In genomic region chr1:180942166-180943031, GRCm38 (mm10) we compare ENCODE assay signal across 8 mouse cellular contexts. TPM values are rescaled to one million over a fixed set of nuclear protein-coding genes. Genes with fewer than 3 reads are reported as not detected.
DNase-seq lines count a peak whose midpoint lies in the region; ATAC-seq and TF ChIP-seq lines count a peak whose summit lies in the region.

Gene Tmem63a (plus strand): TSS chr1:180942344.

- TF ChIP-seq POLR2A in myocyte (IDR thresholded peaks at IDR 0.05; ENCODE audit: insufficient read length, low read depth): peak; percentile 69

- peak within 1 kb of the TSS; percentile 90 for H3K4me3 ChIP-seq in embryonic facial prominence, embryonic 15.5 days (replicated peaks)
- H3K4me3 ChIP-seq in heart, embryonic 10.5 days: peak within 1 kb of the TSS; percentile 84
- peak within 1 kb of the TSS; percentile 88 for H3K4me3 ChIP-seq in liver, embryonic 12.5 days
- peak within 1 kb of the TSS; percentile 70 for H3K4me3 ChIP-seq in myocyte
- peak within 1 kb of the TSS; percentile 71 for H3K4me3 ChIP-seq in stomach, embryonic 15.5 days (replicated peaks)

- no peaks in the 10 kb centered on the region; the same call in 1 of the 2 replicates for H3K36me3 ChIP-seq in embryonic facial prominence, embryonic 15.5 days
- peaks cover 7% of the 10 kb centered on the region; the same call in 1 of the 2 replicates for H3K36me3 ChIP-seq in heart, embryonic 10.5 days
- peaks cover 9% of the 10 kb centered on the region; the same call in 1 of the 2 replicates for H3K36me3 ChIP-seq in liver, embryonic 12.5 days
- H3K36me3 ChIP-seq in myocyte (ENCODE audit: control insufficient read depth, insufficient read depth): peaks cover under 1% of the 10 kb centered on the region
- no peaks in the 10 kb centered on the region; the same call in 1 of the 2 replicates for H3K36me3 ChIP-seq in stomach, embryonic 15.5 days

- WGBS in embryonic facial prominence, embryonic 15.5 days: under 1% methylated on average over 73 of the region's 73 CpGs
- under 1% methylated on average over 72 of the region's 73 CpGs for WGBS in heart, embryonic 10.5 days
- under 1% methylated on average over 73 of the region's 73 CpGs for WGBS in liver, embryonic 12.5 days (ENCODE audit: insufficient replicate concordance)
- under 1% methylated on average over 72 of the region's 73 CpGs for WGBS in stomach, embryonic 15.5 days

- H3K4me2 ChIP-seq in embryonic facial prominence, embryonic 15.5 days (replicated peaks): peak within 1 kb of the TSS; percentile 86
- peak within 1 kb of the TSS; percentile 94 for H3K4me2 ChIP-seq in liver, embryonic 12.5 days
- peak within 1 kb of the TSS; percentile 98 for H3K4me2 ChIP-seq in myocyte (ENCODE audit: low read depth)
- peak within 1 kb of the TSS; percentile 85 for H3K4me2 ChIP-seq in stomach, embryonic 15.5 days

- peak within 1 kb of the TSS; percentile 89 for H3K27ac ChIP-seq in embryonic facial prominence, embryonic 15.5 days (replicated peaks)
- peak within 1 kb of the TSS; percentile 95 for H3K27ac ChIP-seq in heart, embryonic 10.5 days
- H3K27ac ChIP-seq in liver, embryonic 12.5 days: peak within 1 kb of the TSS; percentile 87
- H3K27ac ChIP-seq in stomach, embryonic 15.5 days: peak within 1 kb of the TSS; percentile 92

- H3K79me2 ChIP-seq in myocyte (ENCODE audit: control insufficient read depth, insufficient read depth): peaks cover 8% of the 10 kb centered on the region

- H3K27me3 ChIP-seq in embryonic facial prominence, embryonic 15.5 days: peaks cover 14% of the 10 kb centered on the region
- peaks cover 48% of the 10 kb centered on the region for H3K27me3 ChIP-seq in heart, embryonic 10.5 days (ENCODE audit: insufficient read depth, poor library complexity, severe bottlenecking)
- H3K27me3 ChIP-seq in liver, embryonic 12.5 days (replicated peaks): peaks cover 15% of the 10 kb centered on the region; the same call in 1 of the 2 replicates
- H3K27me3 ChIP-seq in myocyte (ENCODE audit: control insufficient read depth, insufficient read depth, insufficient read length): no peaks in the 10 kb centered on the region
- H3K27me3 ChIP-seq in stomach, embryonic 15.5 days (replicated peaks): no peaks in the 10 kb centered on the region

- peak; percentile 49 for ATAC-seq in embryonic facial prominence, embryonic 15.5 days (ENCODE audit: insufficient number of reproducible peaks, low FRiP score, low TSS enrichment, low read depth)
- peak; percentile 59 for ATAC-seq in liver, embryonic 12.5 days
- peak; percentile 60 for ATAC-seq in stomach, embryonic 15.5 days (ENCODE audit: insufficient read depth, low FRiP score, low read depth)

- H3K9me3 ChIP-seq in embryonic facial prominence, embryonic 15.5 days (replicated peaks): no peaks in the 10 kb centered on the region
- no peaks in the 10 kb centered on the region for H3K9me3 ChIP-seq in heart, embryonic 10.5 days
- no peaks in the 10 kb centered on the region for H3K9me3 ChIP-seq in liver, embryonic 12.5 days (replicated peaks)
- no peaks in the 10 kb centered on the region for H3K9me3 ChIP-seq in stomach, embryonic 15.5 days

- H3K9ac ChIP-seq in embryonic facial prominence, embryonic 15.5 days: peak within 1 kb of the TSS; percentile 62
- H3K9ac ChIP-seq in liver, embryonic 12.5 days: peak within 1 kb of the TSS; percentile 94
- H3K9ac ChIP-seq in stomach, embryonic 15.5 days: peak within 1 kb of the TSS; percentile 70

- H3K4me1 ChIP-seq in embryonic facial prominence, embryonic 15.5 days: peaks cover 45% of the 10 kb centered on the region
- H3K4me1 ChIP-seq in heart, embryonic 10.5 days: peaks cover 51% of the 10 kb centered on the region
- peaks cover 79% of the 10 kb centered on the region for H3K4me1 ChIP-seq in liver, embryonic 12.5 days
- peaks cover 48% of the 10 kb centered on the region for H3K4me1 ChIP-seq in stomach, embryonic 15.5 days

- peak within 1 kb of the TSS; percentile 46 for H3ac ChIP-seq in myocyte (ENCODE audit: control insufficient read depth, insufficient read length)

- DNase-seq in 3T3-L1 (ENCODE audit: low read depth, low spot score): peak; percentile 84
- DNase-seq in adrenal gland, adult 2 months: peak; percentile 88
- peak; percentile 92 for DNase-seq in heart, embryonic 10.5 days (ENCODE audit: low spot score)
- DNase-seq in kidney, adult 9 months: peak; percentile 88

TF ChIP-seq in myocyte, 11 proteins besides CTCF, POLR2A, EP300 and RAD21:
- peak; percentile 90 for TF ChIP-seq SRF (IDR thresholded peaks at IDR 0.05; ENCODE audit: control insufficient read depth, insufficient read length, low read depth)
- TF ChIP-seq MYOG (IDR thresholded peaks at IDR 0.05; ENCODE audit: control insufficient read depth in 1 of 3, insufficient read depth in 1 of 3, insufficient read length in 2 of 3, low read depth in 2 of 3): no peak
- TF ChIP-seq POLR2AphosphoS2 (IDR thresholded peaks at IDR 0.05; ENCODE audit: insufficient read length, low read depth): peak; percentile 71
TF ChIP-seq in myocyte: peak in this region for 2.

RNA-seq across cellular contexts. Expression of gene Tmem63a, which starts in this region (rescaled TPM):
- 10 to 100 TPM; 52.8 to 66.0 TPM for total RNA-seq in adrenal gland, adult 2 months (2021)
- polyA plus RNA-seq in adrenal gland, adult 2 months (2012; rRNA removed): 135 and 238 TPM in 2 replicates
- polyA plus RNA-seq in embryonic facial prominence, embryonic 15.5 days (2015; fragmentation: Nextera tagmentation; extraction: Ambion mirVana): 17.3 and 18.5 TPM in 2 replicates
- 6.6 and 9.0 TPM in 2 replicates for polyA plus RNA-seq in heart, embryonic 10.5 days (2016; fragmentation: Nextera tagmentation; extraction: Ambion mirVana)
- polyA plus RNA-seq in liver, embryonic 12.5 days (2016; fragmentation: Nextera tagmentation; extraction: Ambion mirVana): 6.5 and 6.6 TPM in 2 replicates
- polyA plus RNA-seq in myocyte (2012; fragmentation: generic; extraction: Trizol): 45.5 TPM
- polyA plus RNA-seq in stomach, embryonic 15.5 days (2015; fragmentation: Nextera tagmentation; extraction: Ambion mirVana): 20.9 and 23.0 TPM in 2 replicates

Comparison
In these comparisons a context has a peak if more than half of its experiments do, and no peak if none do; other contexts are left out.
1. Peak in every context shown above with its lines: DNase-seq, ATAC-seq, H3K4me3 ChIP-seq and H3K27ac ChIP-seq.